Mouse (Mus musculus) lung, postnatal 25 days (tissue): ENCODE data around the gene Plxdc1.
"Not testable (repeated sequence)": the region's sequence is repeated elsewhere in the genome, so short reads cannot be mapped to it uniquely, and the experiment has no call there.

ENCODE experiments used
- DNase-seq: peaks from one replicate; pipeline ENCODE4 v3.0.0; 2022; ENCODE audit warnings: low spot score

The Plxdc1 gene

DNA sequence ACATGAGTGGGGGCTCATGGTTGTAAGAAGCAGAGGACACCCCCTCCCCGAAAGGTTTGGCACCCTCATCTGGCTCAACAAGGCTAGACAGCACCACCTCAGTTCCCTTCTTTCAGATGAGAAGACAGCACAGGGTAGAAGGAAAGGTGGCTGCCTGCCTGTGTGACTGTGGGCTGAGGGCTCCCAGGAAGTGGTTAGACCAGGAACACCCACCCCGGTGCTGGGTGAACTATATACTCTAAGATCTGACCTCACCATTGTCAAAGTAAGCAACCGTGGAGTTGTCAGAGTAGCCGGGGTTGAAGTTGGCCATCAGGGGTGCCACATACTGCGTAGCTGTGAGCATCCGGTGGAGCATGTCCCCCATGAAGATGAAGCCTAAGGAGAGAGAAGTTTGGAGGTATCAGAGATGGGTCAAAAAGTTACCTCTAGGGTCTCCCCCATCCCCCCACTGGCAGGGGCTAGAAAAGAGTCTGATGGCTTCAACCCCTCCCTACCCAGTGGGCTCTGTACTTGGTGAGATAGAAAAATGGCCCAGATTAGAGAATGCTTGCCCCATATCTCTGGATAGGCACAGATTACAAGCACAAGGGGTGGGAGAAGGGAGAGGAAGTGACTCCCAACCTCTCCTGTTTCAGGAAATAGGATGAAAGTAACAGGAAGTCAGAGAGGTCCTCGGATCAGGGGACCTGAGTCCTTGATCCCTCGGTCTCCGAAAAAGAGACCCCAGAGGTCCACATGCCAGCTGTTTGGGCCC, 30.9 kb downstream of the Plxdc1 start:
- DNase-seq: no peak

DNA sequence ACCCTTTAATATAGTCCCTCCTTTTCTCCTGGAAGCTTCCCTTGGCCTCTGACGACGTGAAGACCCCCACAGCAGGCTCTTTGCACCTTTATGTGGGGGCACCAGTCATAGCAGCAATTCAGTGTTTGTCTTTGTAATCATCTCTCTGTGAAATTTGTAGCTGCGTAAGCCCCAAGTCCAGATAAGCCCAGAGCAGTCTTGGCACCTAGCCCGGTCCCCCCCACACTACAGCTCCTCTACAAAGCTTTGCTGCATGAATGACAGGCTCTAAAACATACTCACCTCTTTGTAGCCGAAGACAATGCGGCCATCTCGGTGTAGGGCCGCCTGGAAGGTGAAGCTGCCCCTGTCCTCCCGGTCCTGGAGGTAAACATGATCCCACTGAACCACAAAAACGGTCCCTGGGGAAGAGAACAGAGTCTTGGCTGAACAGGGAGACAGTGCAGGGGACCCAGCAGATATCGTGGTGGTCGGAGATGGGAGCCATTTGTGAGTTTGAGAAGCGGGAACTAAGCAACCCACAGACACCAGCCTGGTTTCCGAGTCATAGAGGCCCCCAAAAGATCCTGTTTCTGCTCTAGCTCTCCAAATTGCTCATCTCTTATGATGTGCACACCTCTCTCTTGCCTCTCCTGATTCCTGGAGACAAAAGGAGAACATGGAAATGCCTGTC, 31.6 kb downstream of the Plxdc1 start:
- no peak for DNase-seq

DNA sequence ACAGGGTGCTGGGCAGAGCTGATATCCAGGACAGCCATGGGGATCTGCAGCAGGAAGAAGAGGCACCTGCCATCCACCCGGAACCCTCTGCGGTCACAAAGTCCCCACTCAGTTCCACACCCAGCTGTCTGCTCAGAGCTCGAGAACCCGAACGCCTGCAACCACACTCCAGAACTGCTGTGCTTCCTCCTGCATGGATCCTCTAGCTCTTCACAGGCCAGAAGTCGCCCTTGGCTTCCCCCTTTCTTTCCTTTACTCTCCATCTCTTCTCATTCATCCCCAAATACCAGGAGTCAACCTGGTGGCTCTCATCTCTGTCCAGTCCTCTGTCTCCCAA, 32.3 kb downstream of the Plxdc1 start:
- no peak for DNase-seq

DNA sequence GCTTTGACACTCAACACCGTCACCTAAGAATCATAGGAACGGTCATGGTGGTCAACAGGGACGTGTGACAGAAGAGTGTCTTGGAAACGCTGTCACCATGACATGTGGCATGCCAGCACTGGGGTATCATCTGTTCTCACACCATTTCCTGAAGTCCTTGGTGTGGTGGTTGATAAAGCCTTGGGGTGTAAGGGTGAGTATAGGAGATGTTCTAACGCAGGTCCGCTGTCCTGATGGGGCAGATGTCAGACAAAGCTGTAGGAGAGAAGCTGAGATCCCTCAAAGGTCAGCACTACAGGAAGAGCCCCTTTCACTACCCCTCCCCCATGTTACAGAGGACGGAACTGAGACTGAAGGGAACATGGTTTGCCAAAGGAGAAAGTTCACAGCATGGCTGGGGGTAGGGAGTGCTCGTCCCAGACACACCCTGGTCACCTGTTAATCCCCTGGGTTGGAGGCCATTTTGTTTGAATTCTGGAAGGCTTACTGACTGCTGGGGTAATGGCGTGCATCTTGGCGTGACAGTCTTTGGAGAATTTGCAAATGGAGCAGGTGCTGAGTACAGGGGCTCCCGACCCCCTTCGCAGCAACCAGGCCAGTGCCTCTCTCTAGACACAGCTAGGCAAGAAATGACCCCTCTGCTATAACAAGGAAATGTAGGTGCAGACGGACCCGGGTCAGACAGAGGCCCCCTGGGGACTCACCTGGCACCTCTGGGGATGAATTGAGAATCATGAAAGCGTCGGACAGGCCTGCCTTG, 32.9 kb downstream of the Plxdc1 start:
- DNase-seq: no peak

DNA sequence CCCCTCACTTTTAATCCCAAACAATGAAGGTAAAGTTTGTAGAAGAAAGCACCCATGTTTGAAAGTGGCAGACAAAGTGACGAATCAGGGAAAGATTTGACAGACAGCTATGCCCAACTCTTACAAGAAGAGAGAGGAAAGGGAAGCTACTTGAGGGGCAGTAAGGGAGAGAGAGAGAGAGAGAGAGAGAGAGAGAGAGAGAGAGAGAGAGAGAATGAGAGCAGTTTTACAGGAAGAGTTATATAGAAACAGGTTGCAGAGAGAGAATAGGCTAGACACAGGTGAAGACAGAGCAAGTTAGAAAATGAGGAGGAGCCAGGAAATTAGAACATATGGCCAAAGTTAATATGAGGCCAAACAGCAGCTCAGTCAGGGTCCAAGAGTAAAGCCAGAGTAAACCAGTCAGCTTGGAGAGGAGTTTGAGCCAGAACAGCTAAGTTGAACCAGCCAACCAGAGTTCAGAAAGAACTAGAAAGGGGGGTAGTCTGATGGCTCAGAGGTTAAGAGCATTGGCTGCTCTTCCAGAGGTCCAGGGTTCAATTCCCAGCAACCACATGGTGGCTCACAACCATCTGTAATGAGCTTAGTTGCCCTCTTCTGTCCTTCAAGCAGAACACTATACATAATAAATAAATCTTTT, 33.8 kb downstream of the Plxdc1 start:
- no peak for DNase-seq

DNA sequence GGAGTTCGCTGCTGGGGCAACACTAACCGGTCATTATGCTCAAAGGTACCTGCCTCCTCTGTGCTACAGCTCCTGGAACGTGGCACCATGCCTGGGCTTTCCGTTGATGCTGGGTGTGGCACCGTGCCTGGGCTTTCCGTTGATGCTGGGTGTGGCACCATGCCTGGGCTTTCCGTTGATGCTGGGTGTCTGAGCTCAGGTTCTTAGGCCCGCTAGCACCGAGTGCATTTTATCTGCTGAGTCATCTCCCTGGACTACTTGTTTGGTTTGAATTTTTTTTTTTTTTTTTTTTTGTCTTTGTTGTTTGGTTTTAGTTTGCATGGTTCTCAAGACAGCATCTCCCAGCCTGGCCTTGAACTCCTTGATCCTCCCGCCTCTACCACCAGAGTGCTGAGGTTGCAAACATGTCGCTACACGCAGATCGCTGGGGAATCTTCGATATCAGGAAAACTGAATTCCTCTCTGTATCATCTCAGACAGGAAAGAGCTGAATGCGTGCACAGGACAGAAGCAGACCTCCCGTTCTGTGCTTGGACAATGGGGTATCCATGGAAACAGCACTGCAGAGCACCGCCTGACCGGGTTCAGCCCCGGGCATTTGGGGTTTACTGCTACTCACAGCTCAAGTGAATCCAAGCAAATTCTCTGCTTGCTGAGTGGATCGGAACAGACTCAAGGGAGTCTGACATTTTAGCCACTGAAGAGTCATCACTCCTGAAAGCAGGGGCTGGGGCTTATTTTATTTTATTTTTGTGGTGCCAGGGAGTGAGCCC, 36.4 kb downstream of the Plxdc1 start:
- DNase-seq: no peak

DNA sequence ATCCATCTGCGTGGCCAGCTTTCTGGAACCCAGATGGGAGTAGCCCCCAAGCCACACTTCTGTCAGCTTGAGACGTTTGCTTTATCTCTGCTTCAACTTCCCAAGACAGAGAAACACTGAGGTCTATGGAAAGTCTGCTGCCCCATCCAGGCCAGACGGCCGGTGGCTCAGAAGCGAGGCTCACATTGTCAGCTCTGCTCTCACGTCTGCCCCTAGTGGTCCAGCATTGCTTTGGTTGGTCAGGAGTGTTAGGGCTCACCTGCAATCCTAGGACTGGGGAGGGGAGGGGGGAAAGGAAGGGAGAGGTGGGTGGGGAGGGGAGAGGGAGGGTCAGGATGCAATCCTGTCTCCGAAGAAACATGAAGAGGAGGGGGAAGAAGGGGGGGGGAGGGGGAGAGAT, 38.8 kb downstream of the Plxdc1 start:
- DNase-seq: no peak

DNA sequence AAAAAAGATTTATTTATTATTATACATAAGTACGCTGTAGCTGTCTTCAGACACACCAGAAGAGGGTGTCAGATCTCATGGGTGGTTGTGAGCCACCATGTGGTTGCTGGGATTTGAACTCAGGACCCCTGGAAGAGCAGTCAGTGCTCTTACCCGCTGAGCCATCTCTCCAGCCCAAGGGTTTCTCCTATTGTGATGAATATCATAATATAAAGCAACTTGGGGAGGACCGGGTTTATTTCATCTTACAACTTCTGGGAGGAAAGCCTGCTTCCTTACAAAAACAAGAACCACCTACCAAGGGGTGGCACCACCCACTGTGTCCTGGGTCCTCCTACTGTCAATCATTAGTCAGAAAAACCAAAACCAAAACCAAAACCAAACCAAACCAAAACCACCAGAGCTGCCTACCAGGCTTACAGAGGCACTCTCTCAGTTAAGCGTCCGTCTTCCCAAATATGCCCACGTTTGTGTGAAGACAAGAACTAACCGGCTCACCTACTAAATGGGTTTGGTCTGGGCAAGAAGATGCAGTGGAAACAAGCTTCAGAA, 40.4 kb downstream of the Plxdc1 start:
- DNase-seq: not testable (repeated sequence)

DNA sequence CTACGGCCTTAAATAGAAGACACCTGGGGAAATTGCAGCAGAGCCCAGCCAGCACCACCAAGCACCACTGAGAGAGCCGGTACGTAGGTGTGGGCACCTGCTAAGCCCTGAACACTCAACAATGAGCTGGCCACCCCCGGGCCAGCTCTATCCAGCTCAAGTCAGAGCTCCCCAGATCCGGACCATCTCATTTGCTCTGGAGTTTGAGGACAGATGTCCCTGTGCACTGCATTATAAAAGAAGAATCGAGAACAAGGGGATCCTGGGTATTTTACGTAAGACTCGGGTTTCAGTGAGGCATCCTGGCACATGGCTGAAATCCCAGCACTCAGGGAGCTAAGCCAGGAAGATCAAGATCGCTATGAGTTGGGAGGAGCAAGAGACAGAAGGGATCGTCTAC, 41.2 kb downstream of the Plxdc1 start:
- no peak for DNase-seq

DNA sequence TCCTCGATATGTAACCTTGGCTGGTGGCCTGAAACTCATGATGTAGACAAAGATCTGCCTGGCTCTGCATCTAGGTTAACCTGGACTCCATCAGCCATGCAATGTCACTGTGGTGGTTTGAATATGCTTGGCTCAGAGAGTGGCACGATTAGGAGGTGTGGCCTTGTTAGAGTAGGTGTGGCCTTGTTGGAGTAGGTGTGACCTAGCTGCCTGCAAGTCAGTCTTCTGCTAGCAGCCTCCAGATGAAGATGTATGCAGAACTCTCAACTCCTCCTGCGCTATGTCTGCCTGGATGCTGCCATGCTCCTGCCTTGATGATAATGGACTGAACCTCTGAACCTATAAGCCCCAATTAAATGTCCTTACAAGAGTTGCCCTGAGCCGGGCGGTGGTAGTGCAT, 43.0 kb downstream of the Plxdc1 start:
- no peak for DNase-seq

DNA sequence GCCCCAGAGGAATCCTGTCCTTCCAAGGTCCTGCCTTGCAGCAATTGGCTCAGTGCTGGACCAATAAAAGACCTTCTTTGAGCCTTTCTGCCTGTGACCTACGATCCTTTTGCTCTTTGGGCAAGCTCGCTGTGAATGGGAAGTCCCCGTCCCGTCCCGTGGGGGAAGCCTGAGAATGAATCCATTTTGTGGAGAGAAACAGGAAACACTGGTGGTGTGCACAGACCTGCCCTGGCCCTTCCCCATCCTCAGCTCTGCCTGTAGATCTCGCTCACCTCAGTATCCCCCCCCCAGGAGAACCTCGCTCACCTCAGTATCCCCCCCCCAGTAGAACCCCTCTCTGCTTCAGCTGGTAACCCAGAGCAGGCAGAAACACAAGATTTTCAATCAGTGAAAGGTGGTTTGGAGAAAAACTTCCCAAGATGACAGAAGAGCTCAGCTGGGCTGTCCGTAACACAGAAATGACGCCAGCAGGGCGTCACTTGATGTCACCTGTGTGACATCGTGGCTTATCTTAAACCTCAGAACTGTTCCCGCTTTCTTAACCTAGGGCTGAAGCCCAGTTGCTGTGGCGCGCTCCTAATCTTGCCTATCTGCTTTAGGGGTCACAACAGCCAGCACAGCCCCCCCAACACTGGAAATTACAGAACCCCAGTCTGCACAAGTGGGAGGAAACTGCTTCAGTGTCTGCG, 43.7 kb downstream of the Plxdc1 start:
- no peak for DNase-seq

DNA sequence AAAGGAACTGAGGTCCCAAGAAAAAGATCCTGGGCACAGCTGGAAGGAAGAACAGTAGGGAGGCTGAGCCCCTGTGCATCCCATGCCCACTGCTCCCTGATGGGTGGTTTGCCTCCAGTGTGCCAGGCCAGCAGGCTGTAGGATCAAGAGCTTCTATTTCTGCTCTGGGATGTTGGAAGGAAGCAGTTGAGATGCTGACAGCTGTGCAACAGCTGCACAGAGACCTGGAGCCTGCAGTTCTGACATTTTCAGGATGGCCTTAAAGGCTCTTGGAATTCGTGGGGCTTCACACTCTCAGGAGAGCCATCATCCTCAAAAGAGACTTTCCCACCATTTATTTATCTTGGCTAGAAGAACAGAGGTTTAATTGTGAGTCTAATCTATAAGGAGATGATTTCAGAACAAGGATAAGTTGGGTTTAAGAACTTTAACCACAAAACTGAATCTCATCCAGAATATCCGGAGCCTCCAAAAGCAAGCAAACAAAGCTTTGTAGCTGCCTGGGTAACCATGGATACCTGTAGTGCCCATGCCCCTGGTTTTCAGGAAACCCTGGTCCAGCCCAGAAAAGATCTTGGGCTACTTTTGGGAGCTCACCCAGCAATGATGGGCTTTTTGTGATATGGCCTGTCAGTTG, 48.7 kb downstream of the Plxdc1 start:
- DNase-seq: no peak

DNA sequence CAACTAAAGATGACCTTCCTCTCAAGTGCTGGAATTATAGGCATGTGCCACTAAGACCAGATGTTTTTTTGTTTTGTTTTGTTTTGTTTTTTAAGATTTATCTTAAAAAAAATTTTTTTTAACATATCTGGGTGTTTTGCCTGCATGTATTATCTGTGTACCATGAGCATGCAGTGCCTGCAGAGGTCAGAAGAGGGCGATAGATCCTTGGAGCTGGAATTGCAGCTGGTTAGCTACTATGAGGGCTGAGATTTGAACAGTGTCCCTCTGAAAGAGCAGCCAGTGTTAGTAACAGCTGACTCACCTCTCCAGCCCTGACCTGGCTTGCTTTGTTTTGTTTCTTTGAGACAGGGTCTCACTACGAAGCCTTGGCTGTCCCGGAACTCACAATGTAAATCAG, 49.5 kb downstream of the Plxdc1 start:
- peak; percentile 43 for DNase-seq

DNA sequence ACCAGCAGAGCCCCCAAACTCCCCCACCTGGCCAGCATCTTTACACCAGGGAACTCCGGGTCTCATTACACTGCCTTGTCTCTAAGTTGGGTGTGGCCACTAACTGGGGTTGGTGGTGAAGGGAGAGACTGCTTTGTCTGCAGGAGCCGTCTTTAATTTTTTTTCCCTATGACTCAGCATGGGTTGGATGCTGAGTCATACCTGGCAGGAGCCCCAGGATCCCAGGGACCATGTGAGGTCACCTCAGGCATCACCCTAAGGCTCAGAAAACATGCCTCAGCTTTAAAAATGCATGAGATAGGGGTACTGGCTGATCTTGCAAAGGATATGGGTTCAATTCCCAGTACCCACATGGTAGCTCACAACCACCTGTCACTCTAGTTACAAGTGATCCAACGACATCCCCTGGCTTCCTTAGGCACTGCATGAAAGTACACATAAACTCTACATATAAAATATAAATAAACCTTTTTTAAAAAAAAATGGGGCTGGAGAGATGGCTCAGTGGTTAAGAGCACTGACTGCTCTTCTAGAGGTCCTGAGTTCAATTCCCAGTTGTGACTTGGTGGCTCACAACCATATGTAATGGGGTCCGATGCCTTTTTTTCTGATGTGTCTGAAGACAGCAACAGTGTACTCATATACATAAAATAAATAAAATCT, 50.2 kb downstream of the Plxdc1 start:
- no peak for DNase-seq

DNA sequence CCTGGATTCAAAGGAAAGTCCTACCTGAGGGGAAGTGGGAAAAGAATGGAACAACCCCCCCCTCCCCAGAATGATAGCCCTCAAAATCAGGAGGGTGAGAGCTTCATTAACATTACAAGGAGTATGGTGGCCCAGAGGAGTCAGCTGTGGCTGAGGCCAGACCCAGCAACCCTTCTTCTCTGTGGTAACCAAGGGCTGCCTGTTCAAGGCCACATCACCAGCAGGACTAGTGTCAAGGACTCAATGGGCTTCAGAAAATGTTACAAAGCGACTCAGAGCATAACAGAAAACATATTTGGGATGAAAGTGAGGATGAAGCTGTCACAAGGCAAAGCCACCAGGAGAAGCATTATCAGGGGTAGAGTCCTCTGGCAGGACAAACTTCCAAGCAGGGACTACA, 52.7 kb downstream of the Plxdc1 start:
- no peak for DNase-seq

DNA sequence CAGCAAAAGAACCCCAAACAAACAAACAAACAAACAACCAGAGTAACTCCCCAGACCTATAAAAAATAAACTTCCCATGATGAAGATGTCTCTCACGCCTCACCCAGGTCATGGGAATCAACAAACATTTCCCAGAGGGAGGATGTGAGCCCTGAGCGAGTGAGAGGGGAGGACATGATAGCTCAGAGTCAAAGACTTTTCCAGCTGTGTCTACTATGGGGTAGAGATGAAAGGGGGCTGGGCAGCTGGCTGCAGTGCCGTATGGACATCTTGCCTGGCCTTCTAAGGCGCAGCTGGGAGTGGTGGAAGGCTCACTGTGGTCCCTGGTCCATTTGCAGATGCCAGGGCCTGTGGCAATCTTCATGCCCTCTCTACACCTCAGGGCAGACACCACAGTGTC, 57.3 kb downstream of the Plxdc1 start:
- DNase-seq: peak; percentile 12

DNA sequence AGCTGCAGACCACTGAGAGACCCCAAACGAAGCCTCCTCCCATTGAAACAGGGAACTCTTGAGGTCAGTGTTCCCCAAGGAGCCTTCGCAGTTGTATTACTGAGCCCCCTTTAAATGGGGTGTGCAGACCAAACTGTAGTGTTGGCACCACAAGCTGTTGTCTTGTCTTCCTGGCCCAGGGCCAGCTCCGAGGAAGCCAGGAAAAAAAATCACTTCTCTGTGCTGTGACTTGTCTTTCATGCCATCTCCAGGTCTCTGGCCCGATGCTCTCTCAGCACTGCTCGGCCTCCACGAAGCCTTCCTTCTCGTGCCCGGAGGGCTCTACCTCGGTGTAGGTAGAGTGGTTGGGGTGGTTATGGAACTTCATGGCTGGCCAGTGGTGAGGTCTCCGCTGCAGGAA, 62.0 kb downstream of the Plxdc1 start:
- no peak for DNase-seq

DNA sequence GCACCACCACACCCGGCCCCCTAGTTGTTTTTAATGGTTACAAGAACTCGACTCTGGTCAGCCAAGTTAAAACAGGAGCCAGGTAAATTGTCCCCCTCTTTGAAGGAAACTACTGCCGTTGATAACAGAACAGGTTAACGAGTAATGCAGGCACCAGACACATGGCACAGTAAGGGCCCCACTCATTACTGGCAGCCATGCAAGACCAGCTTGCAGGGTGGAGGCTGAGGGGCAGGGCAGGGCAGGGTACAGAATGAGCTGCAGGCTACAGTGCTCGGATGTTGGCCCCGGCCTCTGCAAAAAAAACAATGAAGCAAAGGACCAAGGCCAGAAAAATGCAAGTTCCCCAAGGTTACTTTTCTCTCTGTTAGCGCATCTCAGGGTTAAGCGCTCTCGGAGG, 62.6 kb downstream of the Plxdc1 start:
- no peak for DNase-seq

DNA sequence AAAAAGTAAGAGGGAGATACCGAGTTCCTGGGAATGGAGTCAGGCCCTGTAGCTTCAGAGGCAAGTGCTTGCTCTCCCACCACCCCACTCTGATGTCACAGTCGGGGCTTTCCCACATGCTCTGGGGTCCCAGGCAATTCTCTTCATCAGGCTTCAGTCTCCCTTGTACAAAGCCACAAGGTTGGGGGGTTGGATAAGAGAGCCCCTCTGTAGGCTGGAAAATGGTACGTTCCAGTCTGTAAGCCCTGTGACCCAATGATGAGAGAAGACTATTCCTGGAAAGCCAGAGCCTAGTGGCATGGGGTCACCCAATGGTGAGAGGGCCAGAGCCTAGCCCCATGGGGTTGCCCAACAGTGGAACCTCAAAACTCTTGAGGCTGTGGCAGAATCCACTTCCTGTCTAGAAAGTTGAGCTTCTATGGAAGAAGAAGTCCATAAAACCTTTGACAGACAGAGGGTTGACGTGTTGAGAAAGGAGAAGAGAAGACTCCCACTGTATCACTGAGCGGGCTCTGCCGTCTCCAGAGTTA, 70.2 kb downstream of the Plxdc1 start:
- DNase-seq: peak; percentile 23

DNA sequence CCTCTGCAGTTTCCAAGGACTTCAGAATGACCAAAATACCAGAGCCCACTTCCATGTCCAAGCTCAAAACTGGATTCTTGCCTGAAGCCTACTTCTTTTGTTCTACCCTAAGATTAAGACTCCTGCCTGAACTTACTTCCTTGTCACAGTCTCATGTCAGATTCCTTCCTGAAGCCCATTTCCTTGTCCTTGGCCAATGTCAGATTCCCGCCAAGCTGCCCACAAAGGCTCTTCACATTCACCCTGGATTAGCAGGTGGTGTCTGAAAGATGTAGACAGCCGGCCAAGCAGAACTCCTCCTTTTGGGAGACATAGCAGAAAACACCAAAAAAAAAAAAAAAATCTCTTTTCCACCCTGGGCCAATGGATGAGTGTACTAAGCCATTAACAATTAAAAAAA, 70.8 kb downstream of the Plxdc1 start:
- no peak for DNase-seq
